Mouse (Mus musculus) ES-CJ7 (cell line): ENCODE measurements around the gene Olfr1415.
"Not testable (repeated sequence)": the region's sequence is repeated elsewhere in the genome, so short reads cannot be mapped to it uniquely, and the experiment has no call there.

ENCODE experiments used
- DNase-seq: peaks from one replicate; pipeline ENCODE4 v3.0.0; 2011; ENCODE audit warnings: low read depth, low spot score

The Olfr1415 gene

GRCm38 (mm10) chr1:92496001-92496400 lies at the start of gene Olfr1415:
Gene Olfr1415, minus strand, starts transcription at chr1:92496101.
- no peak for DNase-seq

- no peak for DNase-seq
Measured at GRCm38 (mm10) chr1:92539071-92539470, 43.2 kb upstream of the Olfr1415 start.

GRCm38 (mm10) chr1:92536972-92537371 lies 41.1 kb upstream of the Olfr1415 start:
- no peak for DNase-seq

GRCm38 (mm10) chr1:92523764-92524163 lies 27.9 kb upstream of the Olfr1415 start:
- DNase-seq = no peak

- DNase-seq = peak; percentile 71
Measured at GRCm38 (mm10) chr1:92521376-92521775, 25.5 kb upstream of the Olfr1415 start.

GRCm38 (mm10) chr1:92519046-92519445 lies 23.1 kb upstream of the Olfr1415 start:
- DNase-seq = no peak

GRCm38 (mm10) chr1:92518561-92518960 lies 22.7 kb upstream of the Olfr1415 start, which contains the start of gene Olfr1414:
Gene Olfr1414, minus strand, starts transcription at chr1:92518661.
- DNase-seq = no peak

GRCm38 (mm10) chr1:92515390-92515789 lies 19.5 kb upstream of the Olfr1415 start:
- no peak for DNase-seq

GRCm38 (mm10) chr1:92511646-92512045 lies 15.7 kb upstream of the Olfr1415 start:
- not testable (repeated sequence) for DNase-seq

- no peak for DNase-seq
Measured at GRCm38 (mm10) chr1:92485013-92485412, 10.9 kb downstream of the Olfr1415 start, which contains the start of gene Olfr1416. Gene Olfr1416, minus strand, starts transcription at chr1:92485113.

- DNase-seq = peak; percentile 37
Measured at GRCm38 (mm10) chr1:92474066-92474578, 21.8 kb downstream of the Olfr1415 start.

GRCm38 (mm10) chr1:92473165-92474041 lies 22.5 kb downstream of the Olfr1415 start, which contains the start of gene Ndufa10:
Gene Ndufa10, minus strand, starts transcription at chr1:92473860.
- peak; percentile 95 for DNase-seq

- no peak for DNase-seq
Measured at GRCm38 (mm10) chr1:92468891-92469290, 27.0 kb downstream of the Olfr1415 start.

GRCm38 (mm10) chr1:92458416-92458815 lies 37.5 kb downstream of the Olfr1415 start:
- no peak for DNase-seq

- DNase-seq = no peak
Measured at GRCm38 (mm10) chr1:92457758-92458157, 38.1 kb downstream of the Olfr1415 start.

- peak; percentile 55 for DNase-seq
Measured at GRCm38 (mm10) chr1:92453751-92454445, 42.0 kb downstream of the Olfr1415 start.

GRCm38 (mm10) chr1:92448293-92448692 lies 47.6 kb downstream of the Olfr1415 start:
- DNase-seq = no peak

GRCm38 (mm10) chr1:92441453-92442063 lies 54.3 kb downstream of the Olfr1415 start:
- no peak for DNase-seq

GRCm38 (mm10) chr1:92440066-92440750 lies 55.7 kb downstream of the Olfr1415 start:
- DNase-seq = no peak
